Mouse (Mus musculus) ES-E14 (cell line): Measurements from ENCODE around the gene Ewsr1. TPM values are rescaled to one million over a fixed set of nuclear protein-coding genes. Genes with fewer than 3 reads are reported as not detected.

Experiments used
- DNase-seq: peaks from one replicate; pipeline ENCODE4 v3.0.0-alpha.2; 2013; ENCODE audit warnings: low read depth, low spot score
- H3K27ac ChIP-seq: 2 replicates; pipeline ENCODE4 v1.5.1; 2012; ENCODE audit warnings: low read depth, mild to moderate bottlenecking, low read length, moderate library complexity, mixed read lengths; ENCODE audit not compliant: poor library complexity, insufficient read depth, severe bottlenecking
- H3K36me3 ChIP-seq: 2 replicates; pipeline ENCODE4 v1.6.1; 2012; ENCODE audit warnings: mild to moderate bottlenecking, low read length, moderate library complexity, mixed read lengths; ENCODE audit not compliant: control insufficient read depth, poor library complexity, insufficient read depth, severe bottlenecking
- H3K4me1 ChIP-seq, 2 experiments: fragments of 150-350 bp in 1 of 2; sonication (generic) in 1 of 2; 2 replicates each; pipeline ENCODE4 v1.6.1; 2012; ENCODE audit warnings: low read length in 2 of 2, mild to moderate bottlenecking in 1 of 2, mixed read lengths in 1 of 2; ENCODE audit not compliant: control insufficient read depth in 2 of 2, insufficient read depth in 2 of 2, poor library complexity in 1 of 2
- H3K4me3 ChIP-seq, 2 experiments: fragments of 150-350 bp in 1 of 2; sonication (generic) in 1 of 2; 2 replicates each; pipeline ENCODE4 v1.5.1; 2012; ENCODE audit warnings: low read length in 2 of 2, low read depth in 1 of 2, mild to moderate bottlenecking in 1 of 2, mixed read lengths in 1 of 2; ENCODE audit not compliant: insufficient read depth in 1 of 2, poor library complexity in 1 of 2, severe bottlenecking in 1 of 2
- H3K9ac ChIP-seq: 2 replicates; pipeline ENCODE4 v1.6.1; 2012; ENCODE audit warnings: low read depth, mild to moderate bottlenecking, low read length, mixed read lengths; ENCODE audit not compliant: poor library complexity, insufficient read depth, severe bottlenecking
- H3K9me3 ChIP-seq: fragments of 150-350 bp; sonication (generic); 2 replicates; pipeline ENCODE4 v1.6.1; 2012; ENCODE audit warnings: low read depth, mild to moderate bottlenecking, low read length; ENCODE audit not compliant: control insufficient read depth, insufficient read depth
- CHD2 ChIP-seq: IDR thresholded peaks from 2 replicates; pipeline ENCODE4 v1.6.1; 2014; ENCODE audit warnings: mild to moderate bottlenecking, low read depth, low read length, inconsistent platforms
- HCFC1 ChIP-seq: IDR thresholded peaks from 2 replicates; pipeline ENCODE4 v1.6.1; 2012; ENCODE audit warnings: low read length, inconsistent platforms, borderline replicate concordance; ENCODE audit not compliant: insufficient read depth
- MAFK ChIP-seq: IDR thresholded peaks from 2 replicates; pipeline ENCODE4 v1.6.1; 2014; ENCODE audit warnings: mild to moderate bottlenecking, low read depth, low read length, inconsistent platforms; ENCODE audit not compliant: insufficient read depth
- ZC3H11A ChIP-seq: IDR thresholded peaks from 2 replicates; pipeline ENCODE4 v1.6.1; 2012; ENCODE audit warnings: low read depth, mild to moderate bottlenecking, inconsistent platforms, low read length, borderline replicate concordance
- ZNF384 ChIP-seq: IDR thresholded peaks from 2 replicates; pipeline ENCODE4 v1.6.1; 2012; ENCODE audit warnings: low read depth, low read length, inconsistent platforms
- in situ Hi-C, 2 experiments: fragments of 600-800 bp; cut with MboI; formaldehyde crosslinking; loops; one replicate each; pipeline ENCODE4 v1.15.1; 2025; ENCODE audit warnings: low sequenced_read_pairs in 2 of 2, inconsistent platforms in 1 of 2; ENCODE audit not compliant: unreplicated experiment in 2 of 2
- total RNA-seq: library from RNA; depleted of rRNA; stranded (reverse); fragments of 300-350 nt; gene quantifications from 2 replicates; pipeline ENCODE4 v1.2.3, GENCODE M21; 2012

Ewsr1 gene
- total RNA-seq, 1 experiment, result 396 TPM

GRCm38 (mm10) chr11:5055945-5056938, 42.8 kb downstream of the Ewsr1 start:
- Histone ChIP-seq H3K27ac (no peak overlapping the region), H3K9ac (no peak overlapping the region), H3K4me1 (peaks cover 12 to 45% of the 10 kb centered on the region in 2 experiments), H3K9me3 (no peaks in the 10 kb centered on the region), H3K4me3 (no peak overlapping the region), H3K36me3 (peaks cover 7% of the 10 kb centered on the region; the same call in 1 of the 2 replicates)
- no peak for DNase-seq
- no peak for TF ChIP-seq HCFC1
- no peak for TF ChIP-seq ZC3H11A
- TF ChIP-seq CHD2, result no peak
- no peak for TF ChIP-seq MAFK
- no peak for TF ChIP-seq ZNF384
- in situ Hi-C loops, result no loop called here

GRCm38 (mm10) chr11:5054874-5055273, 44.2 kb downstream of the Ewsr1 start:
- H3K9ac ChIP-seq, result no peak overlapping the region
- TF ChIP-seq HCFC1, result no peak
- TF ChIP-seq MAFK, result no peak
- no peak for TF ChIP-seq ZNF384
- TF ChIP-seq ZC3H11A, result no peak
- TF ChIP-seq CHD2, result no peak
- H3K4me3 ChIP-seq, result no peak overlapping the region
- H3K9me3 ChIP-seq, result no peaks in the 10 kb centered on the region
- no peak overlapping the region for H3K27ac ChIP-seq
- peaks cover 16 to 47% of the 10 kb centered on the region in 2 experiments for H3K4me1 ChIP-seq
- H3K36me3 ChIP-seq, result no peaks in the 10 kb centered on the region
- in situ Hi-C loops, result no loop called here
- no peak for DNase-seq

- no peak for DNase-seq
- Histone ChIP-seq H3K36me3 (no peaks in the 10 kb centered on the region), H3K27ac (no peak overlapping the region), H3K9ac (no peak overlapping the region), H3K4me1 (peaks cover 17 to 42% of the 10 kb centered on the region in 2 experiments), H3K9me3 (no peaks in the 10 kb centered on the region), H3K4me3 (no peak overlapping the region)
- in situ Hi-C loops, result no loop called here
- TF ChIP-seq HCFC1, result no peak
- no peak for TF ChIP-seq CHD2
- TF ChIP-seq ZNF384, result no peak
- no peak for TF ChIP-seq MAFK
- no peak for TF ChIP-seq ZC3H11A
Measured at GRCm38 (mm10) chr11:5054151-5054550, 44.9 kb downstream of the Ewsr1 start.

GRCm38 (mm10) chr11:5052200-5052854, 46.7 kb downstream of the Ewsr1 start:
- no peaks in the 10 kb centered on the region for H3K9me3 ChIP-seq
- in situ Hi-C loops, result no loop called here
- peaks cover 14 to 41% of the 10 kb centered on the region in 2 experiments for H3K4me1 ChIP-seq
- DNase-seq, result no peak
- no peak overlapping the region for H3K27ac ChIP-seq
- no peak for TF ChIP-seq CHD2
- TF ChIP-seq MAFK, result no peak
- TF ChIP-seq ZC3H11A, result no peak
- no peak for TF ChIP-seq HCFC1
- peak; percentile 4; the same call in 1 of the 2 replicates for TF ChIP-seq ZNF384
- H3K4me3 ChIP-seq, result no peak overlapping the region
- no peaks in the 10 kb centered on the region for H3K36me3 ChIP-seq
- H3K9ac ChIP-seq, result no peak overlapping the region
